Mouse (Mus musculus) olfactory bulb, adult 2 months (tissue): ENCODE results near the gene Gm49661.

Experiments
- CTCF ChIP-seq: fragments of 200-500 bp; IDR thresholded peaks from 2 replicates; pipeline ENCODE4 v1.5.1; 2012; ENCODE audit warnings: low read depth, mild to moderate bottlenecking, low read length, moderate library complexity; ENCODE audit not compliant: insufficient read depth
- POLR2A ChIP-seq: fragments of 200-500 bp; IDR thresholded peaks from 2 replicates; pipeline ENCODE4 v1.6.1; 2012; ENCODE audit warnings: mild to moderate bottlenecking, low read depth, low read length, moderate library complexity; ENCODE audit not compliant: insufficient read depth

DNA sequence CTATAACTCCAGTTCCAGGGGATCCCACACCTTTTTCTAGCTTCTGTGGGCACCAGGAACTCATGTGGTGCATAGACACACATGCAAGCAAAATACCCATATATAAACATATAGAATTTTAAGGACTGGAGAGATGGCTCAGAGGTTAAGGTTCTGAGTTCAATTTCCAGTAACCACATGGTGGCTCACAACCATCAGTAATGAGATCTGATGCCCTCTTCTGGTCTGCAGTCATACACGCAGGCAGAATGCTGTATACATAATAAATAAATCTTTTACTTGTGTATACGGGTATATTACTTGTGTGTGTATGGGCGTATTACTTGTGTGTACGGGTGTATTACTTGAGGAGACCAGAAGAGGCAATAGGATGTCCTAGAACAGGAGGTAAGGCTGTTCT, 5.3 kb downstream of the Gm49661 start:
- TF ChIP-seq CTCF (no peak), POLR2A (no peak)
